Mouse (Mus musculus): ENCODE results near the gene Fig4. TPM values are rescaled to one million over a fixed set of nuclear protein-coding genes. Genes with fewer than 3 reads are reported as not detected.

The Fig4 gene
- polyA plus RNA-seq, 1 experiment from 2014 or later: 19.6 TPM

DNA sequence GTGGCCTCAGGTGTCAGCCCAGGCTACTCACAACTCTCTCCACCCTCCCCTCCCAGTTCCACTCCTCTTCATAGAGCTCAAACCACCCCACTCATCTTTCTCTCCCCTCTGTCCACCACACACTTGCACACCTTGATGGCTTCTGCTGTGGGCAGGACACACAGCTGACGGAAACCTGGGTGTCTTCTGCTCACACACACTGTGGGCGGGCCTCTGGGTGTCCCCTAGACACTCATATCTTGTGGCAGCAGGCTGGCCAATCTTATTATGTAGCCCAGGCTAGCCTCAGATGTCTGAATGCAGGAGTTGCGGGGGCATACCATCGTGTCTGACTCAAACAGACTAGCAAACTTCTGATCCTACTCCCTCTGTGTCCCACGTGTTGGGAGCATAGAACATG is 105.3 kb downstream of the Fig4 start:
- DNase-seq (ENCODE audit: low spot score): no peak
- Histone ChIP-seq H3K36me3 (no peaks in the 10 kb centered on the region), H3K27ac (no peak overlapping the region), H3K9me3 (no peaks in the 10 kb centered on the region), H3K27me3 (ENCODE audit: insufficient read depth, poor library complexity, severe bottlenecking) (no peaks in the 10 kb centered on the region), H3K4me3 (no peak overlapping the region), H3K4me1 (replicated peaks) (no peaks in the 10 kb centered on the region)
- WGBS: 89% methylated on average over 5 of the region's 5 CpGs

DNA sequence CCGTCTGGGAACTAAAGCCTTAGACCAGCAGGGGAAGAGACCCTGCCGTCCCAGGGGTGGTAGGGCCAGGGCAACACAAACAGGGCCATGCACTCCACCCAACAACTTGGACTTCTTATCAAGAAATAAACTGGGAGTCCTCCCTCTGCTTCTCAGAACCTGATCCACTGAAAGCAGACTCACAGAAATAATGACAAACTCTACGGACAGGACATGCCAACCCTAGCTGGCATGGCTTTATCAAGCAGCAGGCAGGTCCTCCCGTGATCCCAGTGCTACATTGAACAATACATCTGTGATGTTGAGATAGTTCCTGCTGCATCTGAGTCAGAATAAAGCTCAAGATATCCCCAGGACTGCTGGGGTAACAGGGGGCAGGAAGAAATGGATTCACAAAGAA is 106.8 kb downstream of the Fig4 start:
- Histone ChIP-seq H3K9me3 (no peaks in the 10 kb centered on the region), H3K36me3 (no peaks in the 10 kb centered on the region), H3K4me1 (replicated peaks) (no peaks in the 10 kb centered on the region), H3K27ac (no peak overlapping the region), H3K4me3 (no peak overlapping the region), H3K27me3 (ENCODE audit: insufficient read depth, poor library complexity, severe bottlenecking) (no peaks in the 10 kb centered on the region)
- DNase-seq (ENCODE audit: low spot score): no peak
- 71% methylated on average over 4 of the region's 4 CpGs for WGBS

GRCm38 (mm10) chr10:41189392-41189791 is 113.7 kb downstream of the Fig4 start:
- Histone ChIP-seq H3K36me3 (no peaks in the 10 kb centered on the region), H3K4me1 (replicated peaks) (no peaks in the 10 kb centered on the region), H3K4me3 (no peak overlapping the region), H3K27me3 (ENCODE audit: insufficient read depth, poor library complexity, severe bottlenecking) (no peaks in the 10 kb centered on the region), H3K9me3 (no peaks in the 10 kb centered on the region), H3K27ac (no peak overlapping the region)
- 66% methylated on average over 3 of the region's 3 CpGs for WGBS
- no peak for DNase-seq (ENCODE audit: low spot score)

DNA sequence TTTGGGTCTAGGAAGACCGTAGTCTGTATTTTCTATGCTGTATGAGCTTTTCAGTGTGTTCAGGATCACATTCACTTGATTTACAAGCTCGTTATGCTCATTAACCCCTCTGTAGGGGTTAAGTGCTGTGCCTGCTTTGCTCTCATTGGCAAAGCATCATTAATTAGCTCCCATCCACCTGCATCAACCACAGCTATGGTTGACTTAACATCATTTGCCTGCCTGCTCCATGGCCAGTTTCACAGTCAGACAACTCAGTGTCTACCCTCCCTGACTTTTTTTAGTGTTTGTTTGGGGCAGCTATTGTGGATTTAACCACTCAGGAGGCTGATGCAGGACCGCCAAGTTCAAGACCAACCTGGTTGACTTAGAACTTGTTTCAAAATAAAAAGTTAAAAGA is 119.1 kb downstream of the Fig4 start:
- H3K27me3 ChIP-seq (ENCODE audit: insufficient read depth, poor library complexity, severe bottlenecking): peaks cover 13% of the 10 kb centered on the region; the same call in 1 of the 2 replicates
- H3K4me3 ChIP-seq: no peak overlapping the region
- DNase-seq (ENCODE audit: low spot score): no peak
- no peak overlapping the region for H3K27ac ChIP-seq
- H3K36me3 ChIP-seq: no peaks in the 10 kb centered on the region
- 80% methylated on average over 3 of the region's 3 CpGs for WGBS
- H3K9me3 ChIP-seq: no peaks in the 10 kb centered on the region
- H3K4me1 ChIP-seq (replicated peaks): peaks cover 6% of the 10 kb centered on the region; the same call in 1 of the 2 replicates

- WGBS: 7% methylated on average over 6 of the region's 6 CpGs
Observed at GRCm38 (mm10) chr10:41182644-41183043, 120.4 kb downstream of the Fig4 start.

DNA sequence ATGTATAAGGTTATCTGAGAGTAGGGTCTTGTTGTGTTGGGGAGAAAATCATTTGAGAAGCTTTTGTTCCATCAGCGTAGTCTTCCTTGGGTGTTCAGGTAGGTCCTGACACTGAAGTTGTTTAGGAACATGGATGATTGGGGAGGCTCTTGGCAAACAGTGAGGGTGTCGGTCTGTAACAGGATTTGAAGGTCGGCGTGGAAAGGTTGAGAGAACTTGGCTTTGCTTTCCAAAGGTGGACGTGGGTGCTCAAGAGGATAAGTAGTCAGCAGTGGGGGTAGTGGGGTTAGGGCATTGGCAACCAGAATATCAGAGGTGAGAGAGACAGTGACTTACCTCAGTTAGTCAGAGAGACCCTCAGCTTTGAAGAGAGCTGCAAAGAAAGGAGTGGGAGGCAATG is 136.9 kb downstream of the Fig4 start:
- Histone ChIP-seq H3K27ac (no peak overlapping the region), H3K36me3 (no peaks in the 10 kb centered on the region), H3K4me3 (no peak overlapping the region), H3K4me1 (replicated peaks) (no peaks in the 10 kb centered on the region), H3K27me3 (ENCODE audit: insufficient read depth, poor library complexity, severe bottlenecking) (no peaks in the 10 kb centered on the region), H3K9me3 (no peaks in the 10 kb centered on the region)
- WGBS: 94% methylated on average over 5 of the region's 5 CpGs
- no peak for DNase-seq (ENCODE audit: low spot score)

More at GRCm38 (mm10) chr10:41182644-41183043, 120.4 kb downstream of the Fig4 start:
- H3K9me3 ChIP-seq: no peaks in the 10 kb centered on the region
- no peak overlapping the region for H3K4me3 ChIP-seq
- H3K36me3 ChIP-seq: no peaks in the 10 kb centered on the region
- H3K27me3 ChIP-seq (ENCODE audit: insufficient read depth, poor library complexity, severe bottlenecking): peaks cover 13% of the 10 kb centered on the region; the same call in 1 of the 2 replicates
- DNase-seq (ENCODE audit: low spot score): no peak
- H3K27ac ChIP-seq: no peak overlapping the region
- H3K4me1 ChIP-seq (replicated peaks): peaks cover 6% of the 10 kb centered on the region; the same call in 1 of the 2 replicates

DNA sequence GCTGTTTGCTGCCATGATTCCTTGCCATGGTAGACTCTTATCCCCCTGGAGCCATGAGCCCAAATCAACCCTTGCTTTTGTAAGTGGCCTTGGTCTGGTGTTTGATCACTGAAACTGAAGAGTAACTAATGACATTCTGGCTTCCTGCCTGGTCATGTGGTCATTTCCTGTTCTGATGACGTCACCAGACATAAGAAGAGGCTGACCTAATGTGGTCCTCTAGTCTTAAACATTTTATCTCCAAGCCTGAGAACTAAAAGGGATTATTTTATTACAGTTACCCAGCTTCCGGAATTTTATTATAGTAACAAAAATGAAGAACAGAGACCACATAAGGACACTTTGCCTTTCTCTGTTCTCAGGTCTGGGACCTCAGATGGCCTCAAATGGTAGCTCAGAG is 140.0 kb downstream of the Fig4 start:
- H3K27me3 ChIP-seq (ENCODE audit: insufficient read depth, poor library complexity, severe bottlenecking): no peaks in the 10 kb centered on the region
- DNase-seq (ENCODE audit: low spot score): no peak
- no peaks in the 10 kb centered on the region for H3K9me3 ChIP-seq
- H3K36me3 ChIP-seq: no peaks in the 10 kb centered on the region
- no peak overlapping the region for H3K4me3 ChIP-seq
- no peaks in the 10 kb centered on the region for H3K4me1 ChIP-seq (replicated peaks)
- 82% methylated on average over 2 of the region's 2 CpGs for WGBS
- H3K27ac ChIP-seq: no peak overlapping the region

GRCm38 (mm10) chr10:41157296-41157695 is 145.8 kb downstream of the Fig4 start:
- DNase-seq (ENCODE audit: low spot score): no peak
- H3K27ac ChIP-seq: no peak overlapping the region
- H3K27me3 ChIP-seq (ENCODE audit: insufficient read depth, poor library complexity, severe bottlenecking): no peaks in the 10 kb centered on the region
- 96% methylated on average over 2 of the region's 2 CpGs for WGBS
- no peaks in the 10 kb centered on the region for H3K9me3 ChIP-seq
- no peak overlapping the region for H3K4me3 ChIP-seq
- H3K4me1 ChIP-seq (replicated peaks): no peaks in the 10 kb centered on the region
- no peaks in the 10 kb centered on the region for H3K36me3 ChIP-seq

- WGBS: 81% methylated on average over 1 of the region's 1 CpGs
- no peak for DNase-seq (ENCODE audit: low spot score)
- no peaks in the 10 kb centered on the region for H3K36me3 ChIP-seq
- H3K27me3 ChIP-seq (ENCODE audit: insufficient read depth, poor library complexity, severe bottlenecking): no peaks in the 10 kb centered on the region
- no peak overlapping the region for H3K4me3 ChIP-seq
- H3K9me3 ChIP-seq: no peaks in the 10 kb centered on the region
- H3K27ac ChIP-seq: no peak overlapping the region
- H3K4me1 ChIP-seq (replicated peaks): no peaks in the 10 kb centered on the region
Observed at GRCm38 (mm10) chr10:41156693-41157092, 146.4 kb downstream of the Fig4 start.

DNA sequence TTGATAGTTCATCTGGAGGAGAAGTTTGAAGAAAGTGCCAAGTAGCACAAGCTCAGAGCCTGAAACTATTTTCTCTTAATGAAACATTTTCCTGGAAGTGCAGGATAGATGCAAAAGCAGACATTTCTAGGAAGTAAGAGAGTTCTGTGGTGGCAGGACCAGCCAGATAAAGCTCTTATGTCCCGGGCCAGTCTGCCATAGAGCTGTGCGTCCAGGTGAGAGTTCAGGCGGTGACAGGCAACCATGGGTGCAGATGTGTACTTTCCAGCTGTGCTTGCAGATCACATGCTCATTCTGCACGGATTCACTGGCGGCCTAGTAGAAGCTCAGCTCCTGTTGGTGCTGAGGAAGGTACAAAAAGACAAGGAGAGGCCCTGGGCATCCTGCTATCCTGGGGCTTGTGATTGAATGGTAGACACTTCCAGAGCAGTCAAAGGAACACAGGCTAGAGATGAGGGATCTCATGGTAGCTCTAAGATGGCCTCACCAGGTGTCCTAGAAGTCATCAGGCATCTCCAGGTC is 149.8 kb downstream of the Fig4 start:
- no peaks in the 10 kb centered on the region for H3K9me3 ChIP-seq
- DNase-seq (ENCODE audit: low spot score): no peak
- no peak overlapping the region for H3K27ac ChIP-seq
- no peak overlapping the region for H3K4me3 ChIP-seq
- WGBS: 93% methylated on average over 5 of the region's 5 CpGs
- 0 out of 2 replicates have a peak, but pooled peaks cover 2% of the 10 kb centered on the region for H3K27me3 ChIP-seq (ENCODE audit: insufficient read depth, poor library complexity, severe bottlenecking)
- H3K4me1 ChIP-seq (replicated peaks): no peaks in the 10 kb centered on the region
- no peaks in the 10 kb centered on the region for H3K36me3 ChIP-seq

DNA sequence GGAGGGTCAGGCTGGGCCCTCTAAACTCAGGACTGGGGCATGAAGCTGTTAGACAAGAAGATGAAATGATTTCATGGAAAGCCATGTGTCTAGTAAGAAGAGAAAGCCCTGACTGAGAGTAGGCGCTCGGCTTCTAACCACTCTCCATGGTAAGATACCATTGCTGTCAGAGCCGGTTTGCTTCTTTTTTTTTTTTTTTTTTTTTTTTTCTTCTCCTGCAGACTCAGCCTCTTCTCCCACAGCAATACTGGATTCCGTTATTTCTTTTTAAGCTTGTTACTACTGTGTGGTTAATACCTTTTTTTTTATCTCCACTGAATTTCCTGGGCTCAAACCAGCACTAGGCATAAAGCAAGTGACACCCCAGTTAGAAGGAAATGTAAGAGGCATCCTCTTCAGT is 151.2 kb downstream of the Fig4 start:
- 84% methylated on average over 4 of the region's 4 CpGs for WGBS
- H3K4me1 ChIP-seq (replicated peaks): no peaks in the 10 kb centered on the region
- no peak for DNase-seq (ENCODE audit: low spot score)
- H3K27me3 ChIP-seq (ENCODE audit: insufficient read depth, poor library complexity, severe bottlenecking): peaks cover 11% of the 10 kb centered on the region; the same call in 1 of the 2 replicates
- H3K36me3 ChIP-seq: no peaks in the 10 kb centered on the region
- H3K4me3 ChIP-seq: no peak overlapping the region
- no peak overlapping the region for H3K27ac ChIP-seq
- no peaks in the 10 kb centered on the region for H3K9me3 ChIP-seq

DNA sequence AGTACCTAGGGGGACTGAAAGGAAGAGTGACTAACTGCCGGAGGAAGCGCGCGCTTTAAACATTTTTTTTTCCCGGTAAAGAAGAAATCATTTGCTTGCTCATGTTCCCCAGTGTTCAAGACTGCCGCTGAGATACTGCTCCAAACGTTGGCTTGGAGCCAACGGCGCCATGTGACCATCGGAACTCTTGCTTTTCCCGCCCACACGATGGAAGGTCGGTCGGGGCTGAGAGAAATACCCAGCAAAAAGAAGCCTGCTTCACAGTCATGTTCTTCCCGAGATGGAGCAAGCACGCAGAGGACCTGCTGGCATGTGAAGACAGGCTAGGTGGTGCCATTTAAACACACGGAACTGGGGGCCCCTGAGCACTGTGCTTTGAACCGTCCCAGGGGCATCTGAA is 151.6 kb downstream of the Fig4 start:
- no peak for DNase-seq (ENCODE audit: low spot score)
- no peaks in the 10 kb centered on the region for H3K36me3 ChIP-seq
- H3K27me3 ChIP-seq (ENCODE audit: insufficient read depth, poor library complexity, severe bottlenecking): peaks cover 16% of the 10 kb centered on the region; the same call in 1 of the 2 replicates
- H3K4me1 ChIP-seq (replicated peaks): no peaks in the 10 kb centered on the region
- H3K4me3 ChIP-seq: no peak overlapping the region
- no peak overlapping the region for H3K27ac ChIP-seq
- WGBS: 80% methylated on average over 18 of the region's 18 CpGs
- no peaks in the 10 kb centered on the region for H3K9me3 ChIP-seq

DNA sequence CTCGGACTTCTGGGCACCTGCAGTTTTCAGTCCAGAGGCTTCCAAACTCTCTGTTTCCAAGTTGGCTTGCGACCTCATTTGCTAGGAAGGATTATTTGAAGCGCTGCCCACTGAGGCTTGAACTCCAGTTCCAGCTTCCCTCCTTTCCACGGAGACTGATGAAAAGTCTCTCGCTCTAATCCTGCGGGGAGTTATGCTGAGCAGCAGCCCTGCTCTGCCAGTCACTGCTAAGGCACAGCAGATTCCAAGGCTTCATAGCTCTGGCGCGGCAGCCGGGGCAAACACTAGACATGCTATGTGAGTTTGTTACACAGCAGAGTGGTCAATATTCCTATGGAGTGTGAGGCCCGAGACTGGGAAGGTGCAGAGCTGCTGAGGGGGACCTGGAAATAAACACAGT is 152.0 kb downstream of the Fig4 start:
- no peak for DNase-seq (ENCODE audit: low spot score)
- H3K27ac ChIP-seq: no peak overlapping the region
- WGBS: 72% methylated on average over 10 of the region's 10 CpGs

GRCm38 (mm10) chr10:41150496-41150895 is 152.6 kb downstream of the Fig4 start:
- no peaks in the 10 kb centered on the region for H3K9me3 ChIP-seq
- no peak overlapping the region for H3K4me3 ChIP-seq
- DNase-seq (ENCODE audit: low spot score): no peak
- WGBS: 60% methylated on average over 2 of the region's 2 CpGs
- no peak overlapping the region for H3K27ac ChIP-seq
- H3K27me3 ChIP-seq (ENCODE audit: insufficient read depth, poor library complexity, severe bottlenecking): peaks cover 20% of the 10 kb centered on the region; the same call in 1 of the 2 replicates
- H3K4me1 ChIP-seq (replicated peaks): peaks cover under 1% of the 10 kb centered on the region; the same call in 1 of the 2 replicates
- H3K36me3 ChIP-seq: no peaks in the 10 kb centered on the region

More for the DNA sequence above, 152.0 kb downstream of the Fig4 start:
- no peaks in the 10 kb centered on the region for H3K9me3 ChIP-seq
- peaks cover 20% of the 10 kb centered on the region; the same call in 1 of the 2 replicates for H3K27me3 ChIP-seq (ENCODE audit: insufficient read depth, poor library complexity, severe bottlenecking)
- H3K36me3 ChIP-seq: no peaks in the 10 kb centered on the region
- no peak overlapping the region for H3K4me3 ChIP-seq
- H3K4me1 ChIP-seq (replicated peaks): no peaks in the 10 kb centered on the region

Measured in hindbrain, embryonic 10.5 days (tissue).